Comparison of ENCODE assay signal across 9 mouse cellular contexts in genomic region chr13:114891655-114892054, GRCm38 (mm10).
"Had no signal": no experiment of that assay in that cellular context is flagged by ENCODE, and none has a peak within 500 bp of the region (broad histone marks: within the 10 kb centered on the region; RNA-seq: fewer than 3 reads in every experiment).

No protein-coding gene starts in this region.

- H3K36me3 ChIP-seq: limb, embryonic 13.5 days; lung, embryonic 15.5 days; midbrain, embryonic 13.5 days had no signal

- H3K9ac ChIP-seq: limb, embryonic 13.5 days; liver, embryonic 14.5 days; lung, embryonic 15.5 days; midbrain, embryonic 13.5 days had no signal

- H3K27ac ChIP-seq: limb, embryonic 13.5 days; liver, embryonic 14.5 days; lung, embryonic 15.5 days; midbrain, embryonic 13.5 days had no signal

- H3K9me3 ChIP-seq: limb, embryonic 13.5 days; lung, embryonic 15.5 days; midbrain, embryonic 13.5 days had no signal

- H3K4me1 ChIP-seq: limb, embryonic 13.5 days; midbrain, embryonic 13.5 days had no signal

- H3K4me3 ChIP-seq: limb, embryonic 13.5 days; lung, embryonic 15.5 days; midbrain, embryonic 13.5 days had no signal

- DNase-seq: kidney, adult 18-20 months; kidney, postnatal 14 days; left cerebral cortex, postnatal 4 days; right cerebral cortex, postnatal 14 days; thymus, postnatal 36 days had no signal

- ATAC-seq: midbrain, embryonic 13.5 days had no signal

- H3K27me3 ChIP-seq: limb, embryonic 13.5 days; lung, embryonic 15.5 days; midbrain, embryonic 13.5 days had no signal

- H3K4me2 ChIP-seq: limb, embryonic 13.5 days; lung, embryonic 15.5 days; midbrain, embryonic 13.5 days had no signal
